Mouse (Mus musculus) neural tube, embryonic 12.5 days (tissue): ENCODE results near the gene Tmem102. TPM values are rescaled to one million over a fixed set of nuclear protein-coding genes. Genes with fewer than 3 reads are reported as not detected.

ENCODE experiments used
- ATAC-seq: fragments of 200-750 bp; cut with Nextera tagmentation; 2 replicates; pipeline ENCODE4 v1.8.0; 2017; ENCODE audit warnings: low read depth, mild to moderate bottlenecking, moderate TSS enrichment, moderate library complexity; ENCODE audit not compliant: low FRiP score
- H3K27ac ChIP-seq: fragments of 300-500 bp; sonication (generic); 2 replicates; pipeline ENCODE4 v1.5.1; 2016
- H3K27me3 ChIP-seq: fragments of 300-500 bp; sonication (generic); replicated peaks from 2 replicates; pipeline ENCODE4 v1.6.1; 2016; ENCODE audit warnings: mild to moderate bottlenecking
- H3K36me3 ChIP-seq: fragments of 300-500 bp; sonication (generic); 2 replicates; pipeline ENCODE4 v1.6.1; 2016; ENCODE audit warnings: mild to moderate bottlenecking
- H3K4me1 ChIP-seq: fragments of 300-500 bp; sonication (generic); 2 replicates; pipeline ENCODE4 v1.6.1; 2016
- H3K4me2 ChIP-seq: fragments of 300-500 bp; sonication (generic); replicated peaks from 2 replicates; pipeline ENCODE4 v1.6.1; 2016; ENCODE audit warnings: mild to moderate bottlenecking
- H3K4me3 ChIP-seq: fragments of 300-500 bp; sonication (generic); 2 replicates; pipeline ENCODE4 v1.5.1; 2016
- H3K9ac ChIP-seq: fragments of 300-500 bp; sonication (generic); 2 replicates; pipeline ENCODE4 v1.6.1; 2016; ENCODE audit warnings: mild to moderate bottlenecking
- H3K9me3 ChIP-seq: fragments of 300-500 bp; sonication (generic); 2 replicates; pipeline ENCODE4 v1.6.1; 2016; ENCODE audit warnings: mild to moderate bottlenecking
- WGBS: fragments of 180-500 bp; shearing (Covaris S2); methylation state at CpG from one replicate; pipeline ENCODE4 v1.1.7; 2016; 5-methylcytosine and 5-hydroxymethylcytosine counted together
- polyA plus RNA-seq: library from polyadenylated mRNA; unstranded; fragments of >200 nt; fragmentation: Nextera tagmentation; extraction: Ambion mirVana; gene quantifications from 2 replicates; pipeline ENCODE4 v1.2.1, GENCODE M21; 2016

Tmem102 gene
- polyA plus RNA-seq: 1.1 and 1.7 TPM in 2 replicates

GRCm38 (mm10) chr11:69804972-69805909, at the start of gene Tmem102:
Tmem102 (minus strand) TSS chr11:69805624.
- H3K27ac ChIP-seq: no peak within 1 kb of the TSS
- peaks cover 5% of the 10 kb centered on the region; the same call in 1 of the 2 replicates for H3K9me3 ChIP-seq
- peak within 1 kb of the TSS; percentile 92 for H3K4me2 ChIP-seq
- H3K4me3 ChIP-seq: 0 out of 2 replicates have a peak within 1 kb of the TSS, but pooled peaks have one; percentile 11
- no peak for ATAC-seq
- H3K9ac ChIP-seq: no peak within 1 kb of the TSS
- H3K27me3 ChIP-seq: peaks cover 71% of the 10 kb centered on the region
- WGBS: 4% methylated on average over 29 of the region's 29 CpGs
- no peaks in the 10 kb centered on the region for H3K36me3 ChIP-seq
- peaks cover 49% of the 10 kb centered on the region for H3K4me1 ChIP-seq

DNA sequence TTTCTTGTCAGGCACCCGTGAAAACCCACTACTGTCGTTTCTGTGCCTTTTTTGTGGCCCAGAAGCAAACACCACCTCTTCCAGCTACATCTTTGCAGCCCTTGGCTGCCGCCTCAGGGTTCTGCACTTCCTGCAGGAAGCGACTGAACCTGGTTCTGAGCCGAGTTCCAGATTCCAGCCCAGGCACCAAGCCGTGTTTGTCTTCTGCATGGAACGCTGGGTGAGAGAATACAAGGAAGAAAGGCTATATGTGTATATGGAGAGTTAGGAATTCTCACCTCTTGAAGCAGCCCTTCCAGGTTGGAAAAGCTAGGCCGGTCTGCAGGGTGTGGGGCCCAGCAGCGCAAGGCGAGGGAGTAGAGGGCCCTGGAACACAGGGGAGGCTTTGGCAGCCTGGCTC, 49.3 kb upstream of the Tmem102 start:
- WGBS: 86% methylated on average over 10 of the region's 10 CpGs

DNA sequence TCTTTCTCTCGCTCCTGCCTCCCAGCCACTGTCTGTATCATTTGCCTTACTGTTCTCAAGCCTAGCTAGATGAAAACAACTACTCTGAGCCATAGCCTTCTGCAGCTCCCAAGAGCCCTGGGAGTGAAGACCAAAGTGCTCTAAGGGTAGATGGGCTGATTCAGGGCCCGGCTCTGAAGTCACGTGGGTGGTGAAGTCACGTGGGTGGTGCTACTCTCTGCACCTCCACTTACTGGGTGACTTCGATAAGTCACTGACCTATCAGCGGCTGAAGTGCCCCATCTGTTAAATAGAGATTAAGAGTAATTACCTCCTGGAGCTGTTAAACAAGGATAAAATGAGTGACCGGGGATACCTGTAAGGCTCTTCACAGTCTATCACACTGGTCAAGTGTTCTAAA, 48.6 kb upstream of the Tmem102 start:
- Histone ChIP-seq H3K36me3 (peaks cover 33% of the 10 kb centered on the region), H3K27me3 (peaks cover 15% of the 10 kb centered on the region), H3K9me3 (no peaks in the 10 kb centered on the region), H3K4me2 (no peak overlapping the region), H3K4me1 (peaks cover 8% of the 10 kb centered on the region), H3K27ac (no peak overlapping the region), H3K9ac (no peak overlapping the region), H3K4me3 (no peak overlapping the region)
- WGBS: 68% methylated on average over 7 of the region's 7 CpGs
- ATAC-seq: no peak

More for the DNA sequence above, 49.3 kb upstream of the Tmem102 start:
- peaks cover 21% of the 10 kb centered on the region for H3K27me3 ChIP-seq
- H3K9ac ChIP-seq: no peak overlapping the region
- ATAC-seq: no peak
- no peak overlapping the region for H3K4me2 ChIP-seq
- H3K27ac ChIP-seq: no peak overlapping the region
- no peak overlapping the region for H3K4me3 ChIP-seq
- H3K9me3 ChIP-seq: no peaks in the 10 kb centered on the region
- peaks cover 8% of the 10 kb centered on the region for H3K4me1 ChIP-seq
- peaks cover 27% of the 10 kb centered on the region for H3K36me3 ChIP-seq

- ATAC-seq: no peak
- Histone ChIP-seq H3K4me1 (peaks cover 24% of the 10 kb centered on the region), H3K9me3 (no peaks in the 10 kb centered on the region), H3K36me3 (peaks cover 38% of the 10 kb centered on the region), H3K9ac (no peak overlapping the region), H3K4me3 (no peak overlapping the region), H3K27ac (no peak overlapping the region), H3K27me3 (no peaks in the 10 kb centered on the region), H3K4me2 (no peak overlapping the region)
- WGBS: 81% methylated on average over 8 of the region's 8 CpGs
These were observed 45.3 kb upstream of the Tmem102 start for GRCm38 (mm10) chr11:69850754-69851153.

DNA sequence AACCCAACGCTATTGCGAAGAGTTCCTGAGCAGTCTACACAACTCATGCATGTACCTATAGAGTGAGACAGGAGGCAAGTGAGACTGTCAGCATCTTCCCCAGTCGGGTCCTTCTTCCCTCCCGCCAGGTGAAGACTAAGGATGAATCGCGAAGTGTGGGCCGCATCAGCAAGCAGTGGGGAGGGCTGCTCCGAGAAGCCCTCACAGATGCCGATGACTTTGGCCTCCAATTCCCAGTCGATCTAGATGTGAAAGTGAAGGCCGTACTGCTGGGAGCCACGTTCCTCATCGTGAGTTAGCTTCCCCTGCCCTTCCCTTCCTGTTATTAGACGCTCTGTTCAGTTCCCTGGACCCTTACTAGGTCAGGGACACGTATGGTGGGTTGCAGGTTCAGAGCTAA, 44.5 kb upstream of the Tmem102 start:
- Histone ChIP-seq H3K27ac (no peak overlapping the region), H3K9ac (no peak overlapping the region), H3K27me3 (no peaks in the 10 kb centered on the region), H3K9me3 (no peaks in the 10 kb centered on the region), H3K36me3 (peaks cover 38% of the 10 kb centered on the region), H3K4me2 (no peak overlapping the region), H3K4me1 (peaks cover 31% of the 10 kb centered on the region), H3K4me3 (no peak overlapping the region)
- no peak for ATAC-seq
- 95% methylated on average over 15 of the region's 15 CpGs for WGBS

DNA sequence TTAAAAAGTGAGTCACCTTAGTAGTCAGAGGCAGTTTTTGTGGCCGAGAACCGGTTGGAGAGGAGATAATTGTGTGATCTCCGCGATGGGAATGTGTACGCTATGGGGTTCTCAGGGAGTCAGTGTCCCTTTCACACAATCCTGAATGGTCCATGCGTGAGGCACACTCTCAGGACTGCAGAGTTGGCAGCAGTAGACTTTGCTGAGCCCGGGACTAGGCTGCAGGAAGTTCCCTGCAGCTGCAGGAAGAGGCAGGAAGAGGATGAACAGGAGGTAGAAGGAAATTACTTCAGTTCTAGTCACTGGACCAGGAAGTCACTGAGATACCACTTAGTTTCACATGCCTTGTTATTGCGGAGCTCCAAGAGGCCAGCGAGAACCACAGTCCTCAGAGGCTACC, 43.7 kb upstream of the Tmem102 start:
- no peaks in the 10 kb centered on the region for H3K27me3 ChIP-seq
- H3K36me3 ChIP-seq: peaks cover 38% of the 10 kb centered on the region
- WGBS: 93% methylated on average over 9 of the region's 9 CpGs
- no peak overlapping the region for H3K4me2 ChIP-seq
- no peak overlapping the region for H3K9ac ChIP-seq
- no peaks in the 10 kb centered on the region for H3K9me3 ChIP-seq
- H3K27ac ChIP-seq: no peak overlapping the region
- no peak overlapping the region for H3K4me3 ChIP-seq
- peaks cover 31% of the 10 kb centered on the region for H3K4me1 ChIP-seq
- no peak for ATAC-seq

- H3K4me2 ChIP-seq: peak overlapping the region; percentile 74
- H3K9ac ChIP-seq: no peak overlapping the region; the same call in 1 of the 2 replicates
- no peak for ATAC-seq
- peak overlapping the region; percentile 65; the same call in 1 of the 2 replicates for H3K4me3 ChIP-seq
- H3K27me3 ChIP-seq: no peaks in the 10 kb centered on the region
- H3K9me3 ChIP-seq: no peaks in the 10 kb centered on the region
- peaks cover 38% of the 10 kb centered on the region for H3K36me3 ChIP-seq
- H3K27ac ChIP-seq: no peak overlapping the region
- peaks cover 26% of the 10 kb centered on the region for H3K4me1 ChIP-seq
- 96% methylated on average over 6 of the region's 6 CpGs for WGBS
These were observed 42.6 kb upstream of the Tmem102 start for GRCm38 (mm10) chr11:69848021-69848420.

GRCm38 (mm10) chr11:69846738-69847688, 41.6 kb upstream of the Tmem102 start:
- 11% methylated on average over 37 of the region's 37 CpGs for WGBS
- peaks cover 34% of the 10 kb centered on the region for H3K36me3 ChIP-seq
- peak; percentile 46 for ATAC-seq
- peak overlapping the region; percentile 65 for H3K4me3 ChIP-seq
- peaks cover 23% of the 10 kb centered on the region for H3K4me1 ChIP-seq
- no peaks in the 10 kb centered on the region for H3K9me3 ChIP-seq
- H3K27ac ChIP-seq: peak overlapping the region; percentile 93; the same call in 1 of the 2 replicates
- H3K4me2 ChIP-seq: peak overlapping the region; percentile 74
- H3K9ac ChIP-seq: peak overlapping the region; percentile 84
- H3K27me3 ChIP-seq: no peaks in the 10 kb centered on the region

GRCm38 (mm10) chr11:69846198-69846680, 40.8 kb upstream of the Tmem102 start, which contains the start of gene Plscr3:
Plscr3 (plus strand) TSS chr11:69846376.
- Histone ChIP-seq H3K27ac (peak within 1 kb of the TSS; percentile 93), H3K4me1 (peaks cover 23% of the 10 kb centered on the region), H3K9me3 (no peaks in the 10 kb centered on the region), H3K9ac (peak within 1 kb of the TSS; percentile 84), H3K27me3 (no peaks in the 10 kb centered on the region), H3K4me2 (peak within 1 kb of the TSS; percentile 74), H3K36me3 (peaks cover 26% of the 10 kb centered on the region), H3K4me3 (peak within 1 kb of the TSS; percentile 65)
- WGBS: under 1% methylated on average over 38 of the region's 38 CpGs
- peak; percentile 91 for ATAC-seq

DNA sequence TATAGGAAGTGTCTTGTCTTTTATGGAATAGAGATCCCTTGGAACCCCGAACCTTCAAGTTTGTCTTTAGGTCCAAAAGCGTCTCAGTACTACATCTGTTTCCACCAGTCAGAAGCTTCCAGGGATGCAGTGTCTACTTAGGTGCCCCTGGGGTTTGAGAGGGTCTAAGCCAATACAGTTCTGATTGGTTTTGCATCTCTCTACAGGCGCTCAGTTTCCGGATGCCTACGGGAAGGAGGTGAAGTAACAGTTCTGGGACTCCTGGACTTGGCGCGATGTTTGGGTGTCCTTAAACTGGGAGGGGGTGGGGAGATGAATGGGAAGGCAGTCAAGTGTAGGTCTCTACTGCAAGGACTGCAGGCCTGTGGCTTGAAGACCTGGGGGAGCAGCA, 33.3 kb upstream of the Tmem102 start:
- ATAC-seq: no peak
- Histone ChIP-seq H3K9me3 (no peaks in the 10 kb centered on the region), H3K4me1 (peaks cover 41% of the 10 kb centered on the region), H3K27ac (peak overlapping the region; percentile 74; the same call in 1 of the 2 replicates), H3K27me3 (peaks cover under 1% of the 10 kb centered on the region; the same call in 1 of the 2 replicates), H3K36me3 (peaks cover 2% of the 10 kb centered on the region), H3K4me2 (peak overlapping the region; percentile 90), H3K9ac (peak overlapping the region; percentile 58), H3K4me3 (peak overlapping the region; percentile 84)
- 2% methylated on average over 7 of the region's 7 CpGs for WGBS

GRCm38 (mm10) chr11:69837952-69838713, 32.7 kb upstream of the Tmem102 start, which contains the start of gene Tmem256:
Tmem256 (plus strand) TSS chr11:69838514.
- Histone ChIP-seq H3K4me1 (peaks cover 45% of the 10 kb centered on the region), H3K9me3 (no peaks in the 10 kb centered on the region), H3K27ac (peak within 1 kb of the TSS; percentile 87), H3K27me3 (peaks cover 6% of the 10 kb centered on the region), H3K4me2 (peak within 1 kb of the TSS; percentile 90), H3K36me3 (peaks cover 8% of the 10 kb centered on the region), H3K4me3 (peak within 1 kb of the TSS; percentile 84), H3K9ac (peak within 1 kb of the TSS; percentile 91)
- peak; percentile 88 for ATAC-seq
- WGBS: under 1% methylated on average over 34 of the region's 34 CpGs
